Mouse (Mus musculus) MEL (cell line): ENCODE results near the gene Siah2. TPM values are rescaled to one million over a fixed set of nuclear protein-coding genes. Genes with fewer than 3 reads are reported as not detected.

Experiments used
- DNase-seq: peaks from one replicate; pipeline ENCODE4 v3.0.0; 2011; ENCODE audit warnings: low read depth, low spot score
- H3K27ac ChIP-seq: 2 replicates; pipeline ENCODE4 v1.5.1; 2012; ENCODE audit warnings: low read depth, mild to moderate bottlenecking, control low read depth, low read length, moderate library complexity; ENCODE audit not compliant: control insufficient read depth
- H3K27me3 ChIP-seq, 2 experiments: fragments of 150-350 bp in 1 of 2; sonication (generic) in 1 of 2; 2 replicates each; pipeline ENCODE4 v1.6.1; 2012; ENCODE audit warnings: low read length in 2 of 2, mild to moderate bottlenecking in 2 of 2, improper control_type of control experiment in 1 of 2, moderate library complexity in 1 of 2; ENCODE audit not compliant: insufficient read depth in 2 of 2, control insufficient read depth in 1 of 2
- H3K36me3 ChIP-seq, 2 experiments: 2 replicates each; pipeline ENCODE4 v1.6.1; 2012 to 2014; ENCODE audit warnings: low read length in 2 of 2, improper control_type of control experiment in 1 of 2, inconsistent platforms in 1 of 2, mild to moderate bottlenecking in 1 of 2; ENCODE audit not compliant: insufficient read depth in 2 of 2, control insufficient read depth in 1 of 2
- H3K4me1 ChIP-seq, 2 experiments: fragments of 150-350 bp in 1 of 2; sonication (generic) in 1 of 2; 2 replicates each; pipeline ENCODE4 v1.6.1; 2012; ENCODE audit warnings: low read length in 2 of 2, improper control_type of control experiment in 1 of 2, mild to moderate bottlenecking in 1 of 2; ENCODE audit not compliant: insufficient read depth in 2 of 2, control insufficient read depth in 1 of 2
- H3K4me3 ChIP-seq, 2 experiments: fragments of 150-350 bp in 1 of 2; sonication (generic) in 1 of 2; 2 replicates each; pipeline ENCODE4 v1.5.1; 2012; ENCODE audit warnings: low read depth in 2 of 2, low read length in 2 of 2, mild to moderate bottlenecking in 2 of 2, moderate library complexity in 2 of 2, control low read depth in 1 of 2, improper control_type of control experiment in 1 of 2; ENCODE audit not compliant: control insufficient read depth in 1 of 2, insufficient read depth in 1 of 2
- H3K79me2 ChIP-seq: 2 replicates; pipeline ENCODE4 v1.6.1; 2012; ENCODE audit warnings: mild to moderate bottlenecking, low read length, moderate library complexity; ENCODE audit not compliant: control insufficient read depth, poor library complexity, insufficient read depth
- H3K9ac ChIP-seq: 2 replicates; pipeline ENCODE4 v1.6.1; 2012; ENCODE audit warnings: low read depth, mild to moderate bottlenecking, control low read depth, low read length, moderate library complexity; ENCODE audit not compliant: control insufficient read depth, poor library complexity, severe bottlenecking
- H3K9me3 ChIP-seq: fragments of 150-350 bp; sonication (generic); replicated peaks from 2 replicates; pipeline ENCODE4 v1.6.1; 2012; ENCODE audit warnings: mild to moderate bottlenecking, low read length, improper control_type of control experiment, moderate library complexity; ENCODE audit not compliant: insufficient read depth
- BHLHE40 ChIP-seq: IDR thresholded peaks from 2 replicates; pipeline ENCODE4 v1.6.1; 2012; ENCODE audit warnings: low read depth, mild to moderate bottlenecking, inconsistent platforms, low read length, improper control_type of control experiment, borderline replicate concordance
- CHD2 ChIP-seq: IDR thresholded peaks from 2 replicates; pipeline ENCODE4 v1.6.1; 2011; ENCODE audit warnings: low read length, improper control_type of control experiment
- CTCF ChIP-seq, 3 experiments: IDR thresholded peaks in 2 of 3; conservative IDR thresholded peaks in 1 of 3; 2 replicates each; pipeline ENCODE4 v1.5.1; 2011 to 2012; ENCODE audit warnings: low read length in 3 of 3, low read depth in 2 of 3, mild to moderate bottlenecking in 2 of 3, improper control_type of control experiment in 1 of 3, inconsistent platforms in 1 of 3, mixed read lengths in 1 of 3, moderate library complexity in 1 of 3; ENCODE audit not compliant: control insufficient read depth in 1 of 3, insufficient read depth in 1 of 3, poor library complexity in 1 of 3, severe bottlenecking in 1 of 3
- EP300 ChIP-seq, 2 experiments: IDR thresholded peaks; 2 replicates each; pipeline ENCODE4 v1.6.1; 2011; ENCODE audit warnings: improper control_type of control experiment in 2 of 2, low read length in 2 of 2, low read depth in 1 of 2, mild to moderate bottlenecking in 1 of 2
- MAZ ChIP-seq: IDR thresholded peaks from 2 replicates; pipeline ENCODE4 v1.6.1; 2012; ENCODE audit warnings: low read depth, mild to moderate bottlenecking, inconsistent platforms, low read length, improper control_type of control experiment
- MEF2A ChIP-seq: IDR thresholded peaks from 2 replicates; pipeline ENCODE4 v1.6.1; 2014; ENCODE audit warnings: low read depth, mild to moderate bottlenecking, inconsistent platforms, low read length, improper control_type of control experiment; ENCODE audit not compliant: poor library complexity, insufficient replicate concordance, severe bottlenecking; ENCODE audit errors: extremely low read depth
- NELFE ChIP-seq: IDR thresholded peaks from 2 replicates; pipeline ENCODE4 v1.6.1; 2011; ENCODE audit warnings: low read depth, low read length, improper control_type of control experiment
- POLR2AphosphoS2 ChIP-seq: IDR thresholded peaks from 2 replicates; pipeline ENCODE4 v1.6.1; 2011; ENCODE audit warnings: low read length, improper control_type of control experiment
- ZC3H11A ChIP-seq: IDR thresholded peaks from 2 replicates; pipeline ENCODE4 v1.6.1; 2012; ENCODE audit warnings: low read depth, mild to moderate bottlenecking, inconsistent platforms, low read length, improper control_type of control experiment
- polyA plus RNA-seq, 2 experiments: library from polyadenylated mRNA; stranded (reverse) in 1 of 2; unstranded in 1 of 2; fragments of >175 nt in 1 of 2; fragments of >200 nt in 1 of 2; gene quantifications; 2 replicates each; pipeline versions ENCODE4 v1.2.1 to v1.2.4; 2012; ENCODE audit warnings: low replicate concordance in 2 of 2, low read depth in 1 of 2; ENCODE audit not compliant: insufficient read length in 2 of 2, insufficient read depth in 1 of 2, missing spikeins in 1 of 2
- total RNA-seq: library from RNA; depleted of rRNA; stranded (reverse); fragments of 300-350 nt; gene quantifications from 2 replicates; pipeline ENCODE4 v1.2.3, GENCODE M21; 2012; rRNA removed

The Siah2 gene
- total and polyA plus RNA-seq, 3 experiments = 17.6 to 58.1 (median 22.5) TPM

DNA sequence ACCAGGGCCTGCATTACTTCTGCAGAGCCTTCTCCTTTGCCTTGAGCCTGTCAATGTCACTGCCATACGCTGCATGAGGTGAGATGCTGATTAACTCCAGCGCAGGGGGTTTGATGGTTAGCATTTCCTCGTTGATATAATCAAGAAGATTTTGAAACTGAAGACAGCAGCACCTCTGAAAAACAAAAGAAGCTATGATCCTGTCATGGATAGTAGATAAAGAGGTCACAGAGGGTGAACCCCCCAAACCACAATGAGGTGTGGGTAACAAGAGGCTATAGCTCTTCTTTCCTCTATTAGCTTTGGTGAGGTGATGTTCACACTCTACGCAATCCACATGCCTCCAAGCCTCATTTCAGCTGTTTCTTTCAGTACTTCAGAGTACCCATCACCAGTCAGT, 67.2 kb downstream of the Siah2 start:
- H3K79me2 ChIP-seq = no peaks in the 10 kb centered on the region
- TF ChIP-seq MAZ (no peak), ZC3H11A (no peak), NELFE (no peak), POLR2AphosphoS2 (no peak), BHLHE40 (no peak), CTCF (IDR thresholded peaks at IDR 0.05 in 2 of 3, conservative IDR thresholded peaks at IDR 0.05 in 1 of 3; ENCODE audit: control insufficient read depth in 1 of 3, insufficient read depth in 1 of 3, low read depth in 2 of 3, low read length in 3 of 3, poor library complexity in 1 of 3, severe bottlenecking in 1 of 3) (no peak), MEF2A (no peak), EP300 (IDR thresholded peaks at IDR 0.05; ENCODE audit: low read depth in 1 of 2, low read length in 2 of 2) (no peak), CHD2 (no peak)
- no peak overlapping the region for H3K27ac ChIP-seq
- H3K9ac ChIP-seq = no peak overlapping the region
- no peak for DNase-seq
- H3K9me3 ChIP-seq = no peaks in the 10 kb centered on the region
- H3K36me3 ChIP-seq = no peaks in the 10 kb centered on the region
- H3K4me3 ChIP-seq = no peak overlapping the region
- no peaks in the 10 kb centered on the region for H3K4me1 ChIP-seq
- no peaks in the 10 kb centered on the region; a peak in 1 of 4 replicates for H3K27me3 ChIP-seq

Other genes with a start within 250 kb of the Siah2 start
- 70.2 and 79.5 TPM in 2 replicates for gene Eif2a, start 166.6 kb downstream of the Siah2 start, total RNA-seq
- gene Eif2a, start 166.6 kb downstream of the Siah2 start, polyA plus RNA-seq = 100 to 1,000 TPM in 1 of 2 experiments, 10 to 100 TPM in 1; 67.3 to 192 TPM
- gene Serp1, start 166.5 kb downstream of the Siah2 start, total RNA-seq = 78.7 and 96.3 TPM in 2 replicates
- gene Serp1, start 166.5 kb downstream of the Siah2 start, polyA plus RNA-seq = 10 to 100 TPM; 80.5 to 83.8 TPM
- 78.3 and 83.9 TPM in 2 replicates for gene Selenot, start 115.8 kb downstream of the Siah2 start, total RNA-seq
- gene Selenot, start 115.8 kb downstream of the Siah2 start, polyA plus RNA-seq = 100 to 1,000 TPM in 1 of 2 experiments, 10 to 100 TPM in 1; 89.5 to 107 TPM
- not detected in 2 replicates for gene Erich6, start 55.2 kb downstream of the Siah2 start, total RNA-seq
- under 1 TPM in 1 of 2 experiments, not detected in 1; 0.08 TPM for gene Erich6, start 55.2 kb downstream of the Siah2 start, polyA plus RNA-seq
- gene Mindy4b-ps, start 129.9 kb upstream of the Siah2 start, total RNA-seq = not detected in 2 replicates
- not detected for gene Mindy4b-ps, start 129.9 kb upstream of the Siah2 start, polyA plus RNA-seq
- not detected in 2 replicates for gene Clrn1, start 192.9 kb upstream of the Siah2 start, total RNA-seq
- not detected for gene Clrn1, start 192.9 kb upstream of the Siah2 start, polyA plus RNA-seq